Mouse (Mus musculus) stomach, embryonic 15.5 days (tissue): Measurements from ENCODE around the gene Hikeshi. TPM values are rescaled to one million over a fixed set of nuclear protein-coding genes. Genes with fewer than 3 reads are reported as not detected.

Experiments
- polyA plus RNA-seq: library from polyadenylated mRNA; unstranded; fragments of >200 nt; fragmentation: Nextera tagmentation; extraction: Ambion mirVana; gene quantifications from 2 replicates; pipeline ENCODE4 v1.2.1, GENCODE M21; 2015

Hikeshi gene
- polyA plus RNA-seq, 1 experiment from 2014 or later, result 134 TPM

Other genes starting within 250 kb of the Hikeshi start
- gene Ccdc81, start 37.6 kb downstream of the Hikeshi start, polyA plus RNA-seq, result not detected in 2 replicates
- 68.5 and 71.8 TPM in 2 replicates for gene Eed, start 39.8 kb upstream of the Hikeshi start, polyA plus RNA-seq
- gene Picalm, start 189.0 kb upstream of the Hikeshi start, polyA plus RNA-seq, result 41.2 and 44.5 TPM in 2 replicates